Mouse (Mus musculus): ENCODE measurements at regions not wholly inside any gene's neighbourhood (a gene's known extent, or its start where the extent isn't known, plus 50 kb on each side); places are given as distances from the start of the nearest gene placed in this dataset.

DNA sequence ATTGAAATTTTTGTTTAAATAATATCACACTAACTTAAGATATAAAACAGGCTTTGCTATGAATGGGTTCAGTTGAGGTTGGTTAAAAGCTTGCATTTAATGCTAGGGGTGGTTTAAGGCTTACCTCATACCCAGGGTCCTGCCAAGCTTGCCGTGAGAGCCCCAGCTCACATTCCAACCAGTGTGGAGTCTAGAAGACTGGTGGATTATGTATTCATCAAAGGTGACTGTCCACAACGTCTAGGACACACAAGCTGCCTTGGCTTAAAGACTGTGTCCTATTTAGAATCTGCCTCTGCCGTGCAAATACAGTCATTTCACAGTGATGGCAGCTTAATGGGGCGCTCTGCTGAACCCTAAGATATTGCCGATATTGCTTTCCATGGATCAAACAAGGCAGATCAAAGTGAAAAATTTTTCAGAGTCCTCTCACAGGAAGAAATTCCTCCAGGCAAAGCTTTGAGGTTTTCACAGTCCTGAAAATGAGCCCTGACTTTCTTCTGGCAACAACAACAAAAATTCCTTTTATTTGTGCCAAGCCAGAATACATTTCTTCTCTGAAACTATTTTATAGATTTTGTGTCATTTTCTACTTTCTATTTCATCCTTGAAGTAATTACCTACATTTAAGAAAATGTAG is 108.4 kb downstream of the Wdr11 start:
- TF ChIP-seq CTCF (IDR thresholded peaks at IDR 0.05; ENCODE audit: borderline replicate concordance, extremely low read depth, insufficient read depth, insufficient read length): no peak
- TF ChIP-seq POLR2A (IDR thresholded peaks at IDR 0.05; ENCODE audit: borderline replicate concordance, extremely low read depth, insufficient read depth, insufficient read length, poor library complexity, severe bottlenecking): no peak
